ENCODE assay signal across 24 mouse cellular contexts in the genomic region with DNA sequence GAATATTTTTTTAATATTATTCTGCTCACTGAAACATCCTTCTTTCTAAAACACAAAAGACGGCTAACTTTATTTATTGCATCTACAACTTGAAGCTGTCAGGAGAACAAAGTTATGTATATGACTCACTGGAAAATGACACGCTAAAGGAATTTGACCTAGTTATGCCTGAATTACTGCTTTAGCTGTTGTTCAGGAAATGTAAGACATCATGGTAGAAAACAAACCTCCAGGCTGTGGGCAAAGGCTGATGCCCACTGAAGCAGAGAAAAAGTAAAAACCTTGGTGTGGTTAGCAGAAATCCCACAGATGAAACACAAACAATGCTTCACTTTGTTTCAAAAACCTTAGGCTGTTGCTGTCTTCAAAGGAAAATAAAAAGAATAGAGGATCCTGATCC.
DNase-seq lines count a peak whose midpoint lies in the region; ATAC-seq and TF ChIP-seq lines count a peak whose summit lies in the region.
"Had no signal": no experiment of that assay in that cellular context is flagged by ENCODE, and none has a peak within 500 bp of the region (broad histone marks: within the 10 kb centered on the region; RNA-seq: fewer than 3 reads in every experiment).

No protein-coding gene starts in this region.

- peak; percentile 45 for DNase-seq in kidney, postnatal 0 days (ENCODE audit: low spot score)
- no peak for DNase-seq in kidney, adult 8-10 months
- DNase-seq in Patski (ENCODE audit: low read depth, low spot score): peak; percentile 2
- DNase-seq in retina, adult 2 months (ENCODE audit: low read depth, low spot score): peak; percentile 0
- DNase-seq in retina, postnatal 1 day: peak; percentile 69
- DNase-seq in cerebellum, adult 9-10 months: no peak
- no peak for DNase-seq in embryo, embryonic 10.5 days (ENCODE audit: low spot score)
- DNase-seq: adrenal gland, adult 2 months; adrenal gland, postnatal 10 days; adrenal gland, postnatal 25 days; cerebellum, adult 11 months; cerebellum, adult 18-20 months; cerebellum, adult 8-10 months; cerebellum, postnatal 10 days; cerebellum, postnatal 25 days; embryo, embryonic 11 days had no signal

- no peak overlapping the region for H3K4me2 ChIP-seq in kidney, postnatal 0 days (ENCODE audit: low read length)
- H3K4me2 ChIP-seq: embryonic facial prominence, embryonic 12.5 days; embryonic facial prominence, embryonic 15.5 days; forebrain, embryonic 12.5 days had no signal

- H3K9ac ChIP-seq in kidney, postnatal 0 days (ENCODE audit: low read depth, low read length): no peak overlapping the region
- H3K9ac ChIP-seq: embryonic facial prominence, embryonic 12.5 days; embryonic facial prominence, embryonic 15.5 days; forebrain, embryonic 12.5 days had no signal

- CTCF ChIA-PET in Patski (lab: Charles Lee): interaction anchor here (1.4 to 1.5 kb wide), 2 partner anchors 11 to 15 kb away, joined by 4 read pairs; no protein-coding TSS in a partner anchor

- no peaks in the 10 kb centered on the region for H3K36me3 ChIP-seq in kidney, postnatal 0 days (ENCODE audit: insufficient read depth, low read length)
- H3K36me3 ChIP-seq: embryonic facial prominence, embryonic 12.5 days; embryonic facial prominence, embryonic 15.5 days; forebrain, embryonic 10.5 days; forebrain, embryonic 12.5 days had no signal

- H3K27me3 ChIP-seq in kidney, postnatal 0 days (ENCODE audit: insufficient read depth, low read length): no peaks in the 10 kb centered on the region
- H3K27me3 ChIP-seq in Patski: peaks cover 9% of the 10 kb centered on the region
- H3K27me3 ChIP-seq: embryonic facial prominence, embryonic 12.5 days; embryonic facial prominence, embryonic 15.5 days; forebrain, embryonic 12.5 days had no signal

- 24% methylated on average over 2 of the region's 2 CpGs for WGBS in kidney, postnatal 0 days

- POLR2A ChIA-PET in Patski (lab: Charles Lee): no interaction called here

- H3K4me3 ChIP-seq in kidney, postnatal 0 days (replicated peaks; ENCODE audit: low read depth, low read length): no peak overlapping the region
- H3K4me3 ChIP-seq: embryonic facial prominence, embryonic 12.5 days; embryonic facial prominence, embryonic 15.5 days; erythroblast, embryonic 14.5 days; forebrain, embryonic 10.5 days; forebrain, embryonic 12.5 days had no signal

- no peak for ATAC-seq in kidney, postnatal 0 days (replicated peaks; ENCODE audit: low FRiP score, low read depth)
- peak; percentile 60 for ATAC-seq in Patski
- no peak for ATAC-seq in megakaryocyte, adult 5-6 weeks (ENCODE audit: poor library complexity, severe bottlenecking)
- ATAC-seq: forebrain, embryonic 14.5 days; forebrain, embryonic 16.5 days had no signal

- no peak for TF ChIP-seq CTCF in kidney, postnatal 0 days (IDR thresholded peaks at IDR 0.05; ENCODE audit: low read depth)
- no peak for TF ChIP-seq CTCF in Patski (IDR thresholded peaks at IDR 0.05)

- in situ Hi-C loops in Patski (cut with MboI; ENCODE audit: low pct_unique_long_range_greater_than_20kb): no loop called here

- no peak overlapping the region for H3K27ac ChIP-seq in kidney, postnatal 0 days
- H3K27ac ChIP-seq: embryonic facial prominence, embryonic 12.5 days; embryonic facial prominence, embryonic 15.5 days; forebrain, embryonic 10.5 days; forebrain, embryonic 12.5 days had no signal

- H3K4me1 ChIP-seq in kidney, postnatal 0 days (replicated peaks; ENCODE audit: insufficient read depth, low read length): no peaks in the 10 kb centered on the region
- H3K4me1 ChIP-seq: embryonic facial prominence, embryonic 12.5 days; embryonic facial prominence, embryonic 15.5 days; forebrain, embryonic 10.5 days; forebrain, embryonic 12.5 days had no signal

- no peaks in the 10 kb centered on the region for H3K9me3 ChIP-seq in kidney, postnatal 0 days (replicated peaks; ENCODE audit: low read length)
- H3K9me3 ChIP-seq: embryonic facial prominence, embryonic 12.5 days; embryonic facial prominence, embryonic 15.5 days; forebrain, embryonic 10.5 days; forebrain, embryonic 12.5 days had no signal

Comparison
In these comparisons a context has a peak if more than half of its experiments do, and no peak if none do; other contexts are left out.
1. DNase-seq: peak in kidney, postnatal 0 days (single experiment), Patski (single experiment), retina, adult 2 months (single experiment) and retina, postnatal 1 day (single experiment); none in kidney, adult 8-10 months (0 of 2), cerebellum, adult 9-10 months (single experiment) and embryo, embryonic 10.5 days (single experiment).